Mouse (Mus musculus): ENCODE results near the gene Slc25a40.

Slc25a40 gene

DNA sequence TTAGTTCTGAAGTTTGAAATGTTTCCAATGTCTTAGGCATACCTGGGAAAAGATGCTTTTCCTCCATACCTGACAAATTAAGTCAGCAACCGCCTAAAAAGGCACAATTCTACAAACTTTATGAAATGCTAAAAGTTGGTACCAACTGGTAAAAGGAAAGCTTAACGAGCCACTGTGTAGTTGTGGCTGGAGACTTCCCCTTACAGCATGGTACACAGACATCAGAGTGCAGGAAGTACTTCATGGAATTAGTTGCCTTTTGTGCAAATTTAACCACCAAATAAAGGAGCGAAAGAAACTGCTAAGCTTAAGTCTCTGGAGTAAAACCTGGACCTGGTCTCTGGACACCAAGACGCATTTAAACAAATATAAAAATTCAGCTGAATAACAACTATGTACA is 69.1 kb downstream of the Slc25a40 start:
- no peak for DNase-seq

All from kidney, adult 18-20 months (tissue).